Mouse (Mus musculus): ENCODE results near the gene Rnf8. TPM values are rescaled to one million over a fixed set of nuclear protein-coding genes. Genes with fewer than 3 reads are reported as not detected.

Rnf8 gene
- polyA plus RNA-seq, 1 experiment = 31.1 TPM

DNA sequence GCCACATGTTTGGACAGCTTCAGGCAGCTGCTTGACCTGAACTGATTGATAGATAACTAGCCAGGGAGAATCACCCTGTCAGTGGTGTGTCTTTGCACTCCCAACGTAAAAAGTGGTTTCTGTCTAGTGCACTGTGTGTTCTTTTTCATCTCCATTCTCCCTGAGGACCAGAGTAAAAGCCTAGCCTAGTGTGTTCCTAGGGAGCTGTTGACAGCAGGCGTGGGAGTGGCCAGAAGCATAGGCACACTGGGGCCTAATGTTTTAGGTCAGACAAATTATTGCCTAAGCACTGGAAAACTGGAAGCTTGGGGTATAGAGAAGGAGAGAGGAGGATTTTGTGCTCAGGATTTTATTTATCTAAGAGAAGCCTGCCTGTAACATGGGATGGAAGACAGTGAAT, 68.5 kb downstream of the Rnf8 start:
- no peaks in the 10 kb centered on the region for H3K4me1 ChIP-seq (ENCODE audit: control insufficient read depth, insufficient read depth, low read length)
- no peak for DNase-seq
- H3K4me3 ChIP-seq (replicated peaks; ENCODE audit: extremely low read depth, low read depth, low read length) = no peak overlapping the region
- TF ChIP-seq CTCF (IDR thresholded peaks at IDR 0.05; ENCODE audit: insufficient read depth, low read length) (no peak), POLR2A (IDR thresholded peaks at IDR 0.05; ENCODE audit: borderline replicate concordance, extremely low read depth, low read depth, low read length) (no peak)
- 85% methylated on average over 2 of the region's 2 CpGs for WGBS

DNA sequence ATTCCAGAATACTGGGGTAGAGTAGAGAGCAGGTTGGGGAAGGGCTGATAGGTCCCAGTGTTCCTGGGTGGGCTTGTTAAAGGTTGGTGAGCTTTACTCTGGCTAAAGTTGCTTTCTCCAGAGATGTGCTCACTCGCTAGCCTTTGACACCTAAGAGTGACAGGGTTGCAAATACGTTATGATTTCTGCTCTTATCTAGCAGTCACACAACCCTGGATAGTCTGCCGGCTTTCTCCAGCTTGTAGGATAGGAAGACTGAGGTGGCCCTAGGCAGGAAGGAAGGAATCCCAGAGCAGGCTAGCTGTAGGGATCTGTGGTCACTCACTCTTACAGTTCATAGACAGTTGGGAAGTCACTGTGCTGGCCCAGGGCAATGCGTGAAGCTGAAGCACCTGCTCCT, 69.7 kb downstream of the Rnf8 start:
- DNase-seq = no peak
- no peaks in the 10 kb centered on the region for H3K4me1 ChIP-seq (ENCODE audit: control insufficient read depth, insufficient read depth, low read length)
- H3K4me3 ChIP-seq (replicated peaks; ENCODE audit: extremely low read depth, low read depth, low read length) = no peak overlapping the region
- WGBS = 88% methylated on average over 4 of the region's 4 CpGs
- no peak for TF ChIP-seq CTCF (IDR thresholded peaks at IDR 0.05; ENCODE audit: insufficient read depth, low read length)
- no peak for TF ChIP-seq POLR2A (IDR thresholded peaks at IDR 0.05; ENCODE audit: borderline replicate concordance, extremely low read depth, low read depth, low read length)

DNA sequence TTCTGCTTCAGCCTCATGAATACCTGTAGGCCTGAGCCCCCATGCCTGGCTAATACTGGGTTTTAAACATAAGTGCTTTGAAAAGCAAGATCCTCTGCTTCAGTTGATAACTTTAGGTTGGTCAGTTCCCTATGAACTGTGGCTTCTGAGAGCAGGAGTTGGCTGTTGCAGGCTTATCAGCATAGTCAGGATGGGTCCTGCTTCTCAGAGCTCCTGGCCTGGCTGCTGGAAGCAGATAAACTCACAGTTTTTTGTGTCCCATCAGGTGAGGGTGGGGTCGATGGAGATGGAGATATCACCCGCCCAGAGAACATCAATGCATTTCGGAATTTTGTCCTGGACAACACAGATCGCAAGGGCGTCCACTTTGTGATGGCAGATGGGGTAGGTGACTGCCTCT, 72.2 kb downstream of the Rnf8 start:
- Histone ChIP-seq H3K4me1 (ENCODE audit: control insufficient read depth, insufficient read depth, low read length) (no peaks in the 10 kb centered on the region), H3K4me3 (replicated peaks; ENCODE audit: extremely low read depth, low read depth, low read length) (no peak overlapping the region)
- no peak for TF ChIP-seq POLR2A (IDR thresholded peaks at IDR 0.05; ENCODE audit: borderline replicate concordance, extremely low read depth, low read depth, low read length)
- no peak for TF ChIP-seq CTCF (IDR thresholded peaks at IDR 0.05; ENCODE audit: insufficient read depth, low read length)
- no peak for DNase-seq
- 92% methylated on average over 5 of the region's 5 CpGs for WGBS

DNA sequence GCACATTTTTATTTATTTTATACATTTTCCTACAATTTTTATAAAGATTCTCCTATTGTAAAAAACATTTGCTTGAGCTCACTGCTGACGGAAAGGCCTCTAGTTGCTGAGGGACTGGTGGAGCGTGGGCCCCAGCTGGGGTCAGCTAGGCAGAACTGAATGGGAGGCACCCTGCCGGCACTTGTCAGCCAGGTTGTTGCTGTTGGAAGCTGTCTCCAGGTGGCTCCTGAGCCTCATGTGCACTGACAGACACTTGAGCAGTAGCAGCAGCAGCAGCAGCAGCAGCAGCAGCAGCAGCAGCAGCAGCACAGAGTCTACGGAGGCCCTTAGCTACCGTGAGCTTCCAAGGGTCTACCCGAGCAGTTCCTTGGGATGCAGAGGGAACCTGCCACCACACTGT, 72.8 kb downstream of the Rnf8 start:
- 87% methylated on average over 6 of the region's 6 CpGs for WGBS
- Histone ChIP-seq H3K4me3 (replicated peaks; ENCODE audit: extremely low read depth, low read depth, low read length) (no peak overlapping the region), H3K4me1 (ENCODE audit: control insufficient read depth, insufficient read depth, low read length) (no peaks in the 10 kb centered on the region)
- no peak for DNase-seq
- no peak for TF ChIP-seq CTCF (IDR thresholded peaks at IDR 0.05; ENCODE audit: insufficient read depth, low read length)

DNA sequence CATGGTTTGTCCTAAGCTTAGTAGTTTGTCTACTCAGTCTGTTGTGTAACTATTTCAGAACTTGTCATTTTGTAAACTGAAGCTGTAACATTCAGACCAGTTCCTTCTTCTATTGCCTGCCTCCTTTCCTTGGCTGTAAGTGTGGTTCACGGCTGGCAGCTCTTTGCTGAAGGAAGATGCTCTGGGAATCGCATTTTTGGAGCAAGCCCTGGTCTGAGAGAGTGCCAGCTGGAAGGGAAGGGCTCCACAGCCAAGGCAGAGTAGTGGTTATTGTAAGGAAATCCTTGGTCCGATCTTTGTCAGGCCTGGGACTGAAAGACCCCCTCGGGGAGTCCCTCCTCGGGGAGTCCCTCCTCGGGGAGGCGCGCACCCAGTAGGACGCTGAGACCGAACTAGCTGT, 74.0 kb downstream of the Rnf8 start:
- WGBS = 94% methylated on average over 10 of the region's 10 CpGs
- no peak overlapping the region for H3K4me3 ChIP-seq (replicated peaks; ENCODE audit: extremely low read depth, low read depth, low read length)
- H3K4me1 ChIP-seq (ENCODE audit: control insufficient read depth, insufficient read depth, low read length) = no peaks in the 10 kb centered on the region
- TF ChIP-seq CTCF (IDR thresholded peaks at IDR 0.05; ENCODE audit: insufficient read depth, low read length) = no peak
- TF ChIP-seq POLR2A (IDR thresholded peaks at IDR 0.05; ENCODE audit: borderline replicate concordance, extremely low read depth, low read depth, low read length) = no peak
- no peak for DNase-seq

DNA sequence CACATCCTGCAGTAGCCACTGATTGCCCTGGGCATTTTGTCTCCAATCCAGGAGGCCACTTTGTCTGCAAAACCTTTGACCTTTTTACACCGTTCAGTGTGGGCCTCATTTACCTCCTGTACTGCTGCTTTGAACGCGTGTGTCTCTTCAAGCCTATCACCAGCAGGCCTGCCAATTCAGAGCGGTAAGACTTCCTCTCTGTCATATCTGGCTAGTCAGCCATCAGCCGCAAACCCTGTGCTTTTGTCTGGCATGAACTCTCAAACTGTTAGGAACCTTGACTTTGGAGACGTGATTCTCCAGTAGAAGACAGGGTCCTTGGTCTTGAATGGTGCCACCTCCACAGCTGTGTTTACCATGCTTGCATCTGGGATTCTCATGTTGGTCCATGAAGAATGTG, 75.7 kb downstream of the Rnf8 start:
- DNase-seq = no peak
- no peaks in the 10 kb centered on the region for H3K4me1 ChIP-seq (ENCODE audit: control insufficient read depth, insufficient read depth, low read length)
- H3K4me3 ChIP-seq (replicated peaks; ENCODE audit: extremely low read depth, low read depth, low read length) = no peak overlapping the region
- WGBS = 81% methylated on average over 6 of the region's 6 CpGs
- no peak for TF ChIP-seq POLR2A (IDR thresholded peaks at IDR 0.05; ENCODE audit: borderline replicate concordance, extremely low read depth, low read depth, low read length)
- TF ChIP-seq CTCF (IDR thresholded peaks at IDR 0.05; ENCODE audit: insufficient read depth, low read length) = no peak

DNA sequence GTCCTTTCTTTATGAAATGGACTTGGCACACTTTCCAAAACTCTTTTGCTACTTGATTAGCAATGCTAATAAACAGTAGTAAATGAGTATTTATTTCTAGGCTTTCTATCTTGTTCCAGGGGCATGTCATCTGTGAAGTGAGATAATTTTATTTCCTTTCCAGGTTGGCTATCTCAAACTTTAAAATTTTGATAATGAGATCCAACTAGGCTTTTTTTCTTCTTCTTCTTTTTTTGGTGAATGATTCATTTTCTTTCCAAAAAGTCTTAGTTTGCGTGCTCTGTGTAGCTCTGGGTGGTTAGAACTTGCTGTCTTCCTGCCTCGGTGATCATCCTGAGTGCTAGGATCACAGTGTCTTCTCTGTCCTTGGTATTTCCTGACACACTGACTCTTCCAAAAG, 78.2 kb downstream of the Rnf8 start:
- TF ChIP-seq POLR2A (IDR thresholded peaks at IDR 0.05; ENCODE audit: borderline replicate concordance, extremely low read depth, low read depth, low read length) (no peak), CTCF (IDR thresholded peaks at IDR 0.05; ENCODE audit: insufficient read depth, low read length) (no peak)
- 72% methylated on average over 2 of the region's 2 CpGs for WGBS
- DNase-seq = no peak
- H3K4me1 ChIP-seq (ENCODE audit: control insufficient read depth, insufficient read depth, low read length) = no peaks in the 10 kb centered on the region
- H3K4me3 ChIP-seq (replicated peaks; ENCODE audit: extremely low read depth, low read depth, low read length) = no peak overlapping the region

DNA sequence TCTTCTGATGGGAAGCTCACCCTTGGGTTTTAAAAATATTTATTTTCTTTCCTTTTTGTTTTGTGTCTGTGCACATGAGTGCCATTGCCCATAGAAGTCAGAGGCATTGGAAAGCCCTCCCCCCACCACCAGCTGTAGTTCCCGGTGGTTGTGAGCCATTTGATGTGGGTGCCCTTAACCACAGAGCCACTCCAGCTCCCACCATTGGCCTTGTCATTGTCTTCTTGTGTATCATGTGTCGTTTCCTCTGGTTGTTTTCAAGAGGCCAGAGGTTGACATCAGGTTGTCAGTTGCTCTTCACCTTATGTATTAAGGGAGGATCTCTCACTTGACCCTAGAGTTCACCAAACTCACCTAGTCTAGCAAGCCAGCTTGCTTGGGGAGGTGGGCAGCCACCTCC, 79.0 kb downstream of the Rnf8 start:
- no peaks in the 10 kb centered on the region for H3K4me1 ChIP-seq (ENCODE audit: control insufficient read depth, insufficient read depth, low read length)
- no peak for DNase-seq
- no peak overlapping the region for H3K4me3 ChIP-seq (replicated peaks; ENCODE audit: extremely low read depth, low read depth, low read length)
- 54% methylated on average over 2 of the region's 2 CpGs for WGBS
- TF ChIP-seq POLR2A (IDR thresholded peaks at IDR 0.05; ENCODE audit: borderline replicate concordance, extremely low read depth, low read depth, low read length) (no peak), CTCF (IDR thresholded peaks at IDR 0.05; ENCODE audit: insufficient read depth, low read length) (no peak)

DNA sequence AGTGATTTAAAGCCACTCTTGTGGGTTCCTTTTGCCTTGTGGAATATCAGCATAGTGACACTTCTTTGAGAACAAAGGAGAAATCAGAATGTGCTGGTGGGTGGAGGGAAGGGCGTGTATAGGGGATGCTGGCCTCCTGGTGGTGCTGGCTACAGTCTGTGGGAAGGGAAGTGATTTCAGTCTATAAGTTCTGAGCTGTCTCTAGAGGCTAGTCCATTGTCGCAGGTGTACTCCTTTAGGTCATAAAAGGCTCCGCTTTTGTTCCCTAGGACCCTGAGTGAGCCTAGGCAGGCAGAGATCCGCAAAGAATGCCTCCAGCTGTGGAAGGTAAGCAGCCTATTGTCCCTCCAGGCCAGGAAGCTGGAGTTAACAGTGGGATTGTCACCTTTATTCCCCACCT, 79.9 kb downstream of the Rnf8 start:
- TF ChIP-seq CTCF (IDR thresholded peaks at IDR 0.05; ENCODE audit: insufficient read depth, low read length) (no peak), POLR2A (IDR thresholded peaks at IDR 0.05; ENCODE audit: borderline replicate concordance, extremely low read depth, low read depth, low read length) (no peak)
- Histone ChIP-seq H3K4me3 (replicated peaks; ENCODE audit: extremely low read depth, low read depth, low read length) (no peak overlapping the region), H3K4me1 (ENCODE audit: control insufficient read depth, insufficient read depth, low read length) (no peaks in the 10 kb centered on the region)
- WGBS = 92% methylated on average over 4 of the region's 4 CpGs
- DNase-seq = no peak

Other genes with a start within 250 kb of the Rnf8 start
- 35.8 and 48.0 TPM in 2 replicates for gene Pim1, start 124.0 kb upstream of the Rnf8 start, polyA plus RNA-seq (2012; rRNA removed)
- not detected in 2 replicates for gene Gm17657, start 65.2 kb upstream of the Rnf8 start, polyA plus RNA-seq (2012; rRNA removed)
- 16.5 and 17.7 TPM in 2 replicates for gene Tbc1d22b, start 65.0 kb upstream of the Rnf8 start, polyA plus RNA-seq (2012; rRNA removed)
- gene Tmem217, start 62.4 kb upstream of the Rnf8 start, polyA plus RNA-seq (2012; rRNA removed) = 0.28 TPM in 1 of 2 replicates, not detected in the other
- 0.75 and 1.2 TPM in 2 replicates for gene Gm28043, start 86 bp downstream of the Rnf8 start, polyA plus RNA-seq (2012; rRNA removed)
- gene Cmtr1, start 45.8 kb downstream of the Rnf8 start, polyA plus RNA-seq (2012; rRNA removed) = 25.4 and 30.7 TPM in 2 replicates
- gene Ccdc167, start 102.3 kb downstream of the Rnf8 start, polyA plus RNA-seq (2012; rRNA removed) = 5.7 and 7.7 TPM in 2 replicates